ENCODE assay signal across 19 mouse cellular contexts in genomic region chr5:90135971-90136370, GRCm38 (mm10).
DNase-seq lines count a peak whose midpoint lies in the region; ATAC-seq and TF ChIP-seq lines count a peak whose summit lies in the region.
"Had no signal": no experiment of that assay in that cellular context is flagged by ENCODE, and none has a peak within 500 bp of the region (broad histone marks: within the 10 kb centered on the region; RNA-seq: fewer than 3 reads in every experiment).

No protein-coding gene starts in this region.

- H3K36me3 ChIP-seq in limb, embryonic 15.5 days, result no peaks in the 10 kb centered on the region
- no peaks in the 10 kb centered on the region for H3K36me3 ChIP-seq in limb, embryonic 10.5 days
- H3K36me3 ChIP-seq: embryonic facial prominence, embryonic 13.5 days; forebrain, embryonic 12.5 days; heart, embryonic 15.5 days; hindbrain, embryonic 10.5 days had no signal

- H3K4me1 ChIP-seq in limb, embryonic 15.5 days, result no peaks in the 10 kb centered on the region
- H3K4me1 ChIP-seq in limb, embryonic 10.5 days, result no peaks in the 10 kb centered on the region
- H3K4me1 ChIP-seq: embryonic facial prominence, embryonic 13.5 days; forebrain, embryonic 12.5 days; heart, embryonic 15.5 days; hindbrain, embryonic 10.5 days had no signal

- no peak overlapping the region for H3K4me3 ChIP-seq in limb, embryonic 15.5 days
- H3K4me3 ChIP-seq in limb, embryonic 10.5 days, result no peak overlapping the region
- no peak overlapping the region for H3K4me3 ChIP-seq in left cerebral cortex, adult 2 months
- H3K4me3 ChIP-seq: embryonic facial prominence, embryonic 13.5 days; forebrain, embryonic 12.5 days; heart, embryonic 15.5 days; hindbrain, embryonic 10.5 days had no signal

- TF ChIP-seq CTCF in left cerebral cortex, adult 2 months (IDR thresholded peaks at IDR 0.05), result no peak

- WGBS in limb, embryonic 15.5 days, result 64% methylated on average over 7 of the region's 7 CpGs
- 88% methylated on average over 7 of the region's 7 CpGs for WGBS in limb, embryonic 10.5 days

- no peak overlapping the region for H3K4me2 ChIP-seq in limb, embryonic 15.5 days
- H3K4me2 ChIP-seq: embryonic facial prominence, embryonic 13.5 days; forebrain, embryonic 12.5 days; heart, embryonic 11.5 days; heart, embryonic 15.5 days had no signal

- intact Hi-C loops in left cerebral cortex, adult 2 months (cut with DNase I), result no loop called here

- 0 out of 2 replicates have a peak overlapping the region, but pooled peaks have one; percentile 2 for H3K27ac ChIP-seq in limb, embryonic 15.5 days
- no peak overlapping the region for H3K27ac ChIP-seq in limb, embryonic 10.5 days
- no peak overlapping the region for H3K27ac ChIP-seq in left cerebral cortex, adult 2 months
- H3K27ac ChIP-seq: embryonic facial prominence, embryonic 13.5 days; forebrain, embryonic 12.5 days; heart, embryonic 15.5 days; hindbrain, embryonic 10.5 days had no signal

- DNase-seq in limb, embryonic 10.5 days (ENCODE audit: low spot score), result no peak
- peak; percentile 42 for DNase-seq in urinary bladder, postnatal 14 days (ENCODE audit: low spot score)
- no peak for DNase-seq in urinary bladder, adult 18-20 months (ENCODE audit: low spot score in 2 of 2)
- peak; percentile 38 for DNase-seq in lung, postnatal 36 days
- no peak for DNase-seq in left cerebral cortex, adult 2 months (ENCODE audit: extremely low spot score in 1 of 2, low spot score in 2 of 2)
- DNase-seq: adrenal gland, adult 2 months; adrenal gland, postnatal 25 days; cerebellum, adult 18-20 months; cerebellum, adult 9-11 months; cerebellum, postnatal 36 days had no signal

- no peak for ATAC-seq in limb, embryonic 15.5 days (ENCODE audit: insufficient number of reproducible peaks, low FRiP score, low TSS enrichment, low read depth)
- ATAC-seq: forebrain, embryonic 16.5 days; hindbrain, embryonic 16.5 days; inflammation-experienced regulatory T-cells, adult 6 months had no signal

- H3K9me3 ChIP-seq in limb, embryonic 15.5 days, result no peaks in the 10 kb centered on the region
- no peaks in the 10 kb centered on the region for H3K9me3 ChIP-seq in limb, embryonic 10.5 days (replicated peaks)
- H3K9me3 ChIP-seq: embryonic facial prominence, embryonic 13.5 days; forebrain, embryonic 12.5 days; heart, embryonic 15.5 days; hindbrain, embryonic 10.5 days had no signal

- no peak overlapping the region for H3K9ac ChIP-seq in limb, embryonic 15.5 days
- H3K9ac ChIP-seq: embryonic facial prominence, embryonic 13.5 days; forebrain, embryonic 12.5 days; heart, embryonic 15.5 days had no signal

- H3K27me3 ChIP-seq in limb, embryonic 15.5 days, result no peaks in the 10 kb centered on the region
- no peaks in the 10 kb centered on the region for H3K27me3 ChIP-seq in limb, embryonic 10.5 days (ENCODE audit: low read depth, poor library complexity, severe bottlenecking)
- H3K27me3 ChIP-seq: embryonic facial prominence, embryonic 13.5 days; forebrain, embryonic 12.5 days; heart, embryonic 15.5 days had no signal

Comparison
In these comparisons a context has a peak if more than half of its experiments do, and no peak if none do; other contexts are left out.
1. DNase-seq: peak in urinary bladder, postnatal 14 days (single experiment) and lung, postnatal 36 days (single experiment); none in limb, embryonic 10.5 days (single experiment), urinary bladder, adult 18-20 months (0 of 2) and left cerebral cortex, adult 2 months (0 of 2).